In genomic region chr9:45818406-45819011, GRCm38 (mm10) we compare ENCODE assay signal across 20 mouse cellular contexts. TPM values are rescaled to one million over a fixed set of nuclear protein-coding genes. Genes with fewer than 3 reads are reported as not detected.
DNase-seq lines count a peak whose midpoint lies in the region; ATAC-seq lines count a peak whose summit lies in the region.
"Had no signal": no experiment of that assay in that cellular context is flagged by ENCODE, and none has a peak within 500 bp of the region (broad histone marks: within the 10 kb centered on the region; RNA-seq: fewer than 3 reads in every experiment).

No protein-coding gene starts in this region.

- no peaks in the 10 kb centered on the region for H3K27me3 ChIP-seq in kidney, embryonic 15.5 days
- H3K27me3 ChIP-seq in liver, embryonic 11.5 days (replicated peaks; ENCODE audit: control insufficient read depth, insufficient read depth, low read length), result no peaks in the 10 kb centered on the region
- H3K27me3 ChIP-seq: hindbrain, embryonic 15.5 days; liver, embryonic 15.5 days had no signal

- ATAC-seq in granulocyte monocyte progenitor cell, adult 5-6 weeks (replicated peaks; ENCODE audit: poor library complexity, severe bottlenecking), result peak; percentile 50
- ATAC-seq in kidney, embryonic 15.5 days (replicated peaks; ENCODE audit: low FRiP score), result no peak
- ATAC-seq in liver, embryonic 11.5 days (replicated peaks; ENCODE audit: low FRiP score), result no peak
- ATAC-seq: CD4-positive, CD25-positive, alpha-beta regulatory T cell, adult 4 months; forebrain, embryonic 16.5 days; intestine, embryonic 16.5 days had no signal

- H3K27ac ChIP-seq in kidney, embryonic 15.5 days, result no peak overlapping the region
- no peak overlapping the region for H3K27ac ChIP-seq in liver, embryonic 11.5 days (ENCODE audit: low read depth, low read length)
- H3K27ac ChIP-seq: hindbrain, embryonic 15.5 days; kidney, postnatal 0 days; liver, embryonic 15.5 days; stomach, postnatal 0 days had no signal

- H3K4me2 ChIP-seq in kidney, embryonic 15.5 days, result no peak overlapping the region
- no peak overlapping the region for H3K4me2 ChIP-seq in liver, embryonic 11.5 days
- H3K4me2 ChIP-seq: heart, embryonic 11.5 days; hindbrain, embryonic 15.5 days; liver, embryonic 15.5 days had no signal

- no peak overlapping the region for H3K4me3 ChIP-seq in kidney, embryonic 15.5 days (replicated peaks)
- H3K4me3 ChIP-seq in liver, embryonic 11.5 days (ENCODE audit: low read depth, low read length), result no peak overlapping the region
- H3K4me3 ChIP-seq: hindbrain, embryonic 15.5 days; liver, embryonic 15.5 days had no signal

- peaks cover 49% of the 10 kb centered on the region for H3K36me3 ChIP-seq in kidney, embryonic 15.5 days
- H3K36me3 ChIP-seq in liver, embryonic 11.5 days (ENCODE audit: control insufficient read depth, insufficient read depth, low read length), result peaks cover 8% of the 10 kb centered on the region; the same call in 1 of the 2 replicates

- no peaks in the 10 kb centered on the region for H3K9me3 ChIP-seq in kidney, embryonic 15.5 days (replicated peaks)
- H3K9me3 ChIP-seq in liver, embryonic 11.5 days (ENCODE audit: control insufficient read depth, low read length), result no peaks in the 10 kb centered on the region
- H3K9me3 ChIP-seq: hindbrain, embryonic 15.5 days; liver, embryonic 15.5 days had no signal

- H3K4me1 ChIP-seq in kidney, embryonic 15.5 days, result peaks cover 8% of the 10 kb centered on the region
- H3K4me1 ChIP-seq in liver, embryonic 11.5 days (replicated peaks; ENCODE audit: control insufficient read depth, insufficient read depth, low read length), result no peaks in the 10 kb centered on the region
- H3K4me1 ChIP-seq: hindbrain, embryonic 15.5 days had no signal

- 88% methylated on average over 9 of the region's 9 CpGs for WGBS in kidney, embryonic 15.5 days
- WGBS in liver, embryonic 11.5 days, result 57% methylated on average over 9 of the region's 9 CpGs

- H3K9ac ChIP-seq in kidney, embryonic 15.5 days, result no peak overlapping the region
- no peak overlapping the region for H3K9ac ChIP-seq in liver, embryonic 11.5 days (ENCODE audit: low read depth, low read length)
- H3K9ac ChIP-seq: hindbrain, embryonic 15.5 days; liver, embryonic 15.5 days had no signal

- peak; percentile 82 for DNase-seq in brain, adult 2 months (ENCODE audit: low read depth, low spot score)
- peak; percentile 58 for DNase-seq in cerebellum, adult 8-10 months
- DNase-seq in naive thymus-derived CD4-positive, alpha-beta T cell, adult 2 months (ENCODE audit: low read depth), result peak; percentile 44
- no peak for DNase-seq in spleen, adult 18-20 months
- DNase-seq in liver, embryonic 11.5 days (ENCODE audit: low spot score), result no peak
- DNase-seq: adrenal gland, postnatal 25 days; embryo, embryonic 11 days; gastrocnemius, postnatal 25 days; heart, postnatal 10 days; retina, postnatal 1 day had no signal

RNA-seq across cellular contexts. Expression of gene Cep164, which starts 10.0 kb away (rescaled TPM):
- 19.8 and 22.3 TPM in 2 replicates for total RNA-seq in granulocyte monocyte progenitor cell, adult 5-6 weeks (2014; fragmentation: Nextera tagmentation)
- total RNA-seq in granulocyte monocyte progenitor cell, adult 5-6 weeks (2017), result 18.5 and 22.1 TPM in 2 replicates
- 28.3 and 30.6 TPM in 2 replicates for polyA plus RNA-seq in kidney, embryonic 15.5 days (2015; fragmentation: Nextera tagmentation; extraction: Ambion mirVana)
- polyA plus RNA-seq in liver, embryonic 11.5 days (2014; fragmentation: Nextera tagmentation; extraction: Ambion mirVana), result 10.3 and 12.9 TPM in 2 replicates

RNA-seq across cellular contexts. Expression of gene Bace1, which starts 19.9 kb away (rescaled TPM):
- total RNA-seq in granulocyte monocyte progenitor cell, adult 5-6 weeks (2014; fragmentation: Nextera tagmentation), result 44.3 and 77.0 TPM in 2 replicates
- total RNA-seq in granulocyte monocyte progenitor cell, adult 5-6 weeks (2017), result 48.5 and 62.9 TPM in 2 replicates
- 32.9 and 33.9 TPM in 2 replicates for polyA plus RNA-seq in kidney, embryonic 15.5 days (2015; fragmentation: Nextera tagmentation; extraction: Ambion mirVana)
- polyA plus RNA-seq in liver, embryonic 11.5 days (2014; fragmentation: Nextera tagmentation; extraction: Ambion mirVana), result 12.9 and 14.6 TPM in 2 replicates

Comparison
In these comparisons a context has a peak if more than half of its experiments do, and no peak if none do; other contexts are left out.
1. DNase-seq: peak in brain, adult 2 months (single experiment), cerebellum, adult 8-10 months (single experiment) and naive thymus-derived CD4-positive, alpha-beta T cell, adult 2 months (single experiment); none in spleen, adult 18-20 months (0 of 2) and liver, embryonic 11.5 days (single experiment).